Mouse (Mus musculus): ENCODE results near the gene Myo16. TPM values are rescaled to one million over a fixed set of nuclear protein-coding genes. Genes with fewer than 3 reads are reported as not detected.

Gene Myo16
- polyA plus RNA-seq, 1 experiment = 0.66 TPM

GRCm38 (mm10) chr8:10318103-10318502 is 164.4 kb downstream of the Myo16 start:
- WGBS = 89% methylated on average over 7 of the region's 7 CpGs
- Histone ChIP-seq H3K27me3 (ENCODE audit: control insufficient read depth, insufficient read depth, low read length) (no peaks in the 10 kb centered on the region), H3K27ac (ENCODE audit: control insufficient read depth, insufficient read depth, low read length) (no peak overlapping the region), H3K36me3 (ENCODE audit: control insufficient read depth, insufficient read depth, low read length) (no peaks in the 10 kb centered on the region), H3K4me1 (replicated peaks; ENCODE audit: control insufficient read depth, insufficient read depth, low read length) (no peaks in the 10 kb centered on the region), H3K4me3 (ENCODE audit: control insufficient read depth, insufficient read depth, low read length) (no peak overlapping the region)
- TF ChIP-seq POLR2A (IDR thresholded peaks at IDR 0.05; ENCODE audit: control insufficient read depth, extremely low read depth, insufficient read depth, low read length, poor library complexity) = no peak
- TF ChIP-seq CTCF (IDR thresholded peaks at IDR 0.05; ENCODE audit: borderline replicate concordance, control insufficient read depth, extremely low read depth, insufficient read depth, low read length, poor library complexity) = no peak
- no peak for DNase-seq

DNA sequence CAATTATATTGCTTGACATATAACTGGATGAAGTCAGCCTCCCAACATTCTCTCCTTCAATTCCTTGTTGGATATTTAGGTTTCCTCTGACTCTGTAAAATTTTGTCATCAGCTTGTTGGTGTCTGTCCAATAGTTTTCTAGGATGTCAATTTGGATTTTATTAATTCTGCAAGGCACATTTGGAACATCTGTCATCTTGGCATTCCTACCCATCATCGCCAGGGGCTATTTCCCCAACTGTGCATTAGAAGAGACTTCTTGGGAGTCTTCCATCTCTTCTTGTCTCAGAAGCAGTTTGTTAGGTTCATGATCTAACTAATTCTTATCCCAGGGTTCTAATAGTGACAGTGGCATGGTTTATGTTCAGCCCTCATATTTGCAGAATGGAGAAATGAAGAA is 196.7 kb downstream of the Myo16 start:
- Histone ChIP-seq H3K4me1 (replicated peaks; ENCODE audit: control insufficient read depth, insufficient read depth, low read length) (no peaks in the 10 kb centered on the region), H3K4me3 (ENCODE audit: control insufficient read depth, insufficient read depth, low read length) (no peak overlapping the region), H3K36me3 (ENCODE audit: control insufficient read depth, insufficient read depth, low read length) (no peaks in the 10 kb centered on the region), H3K27ac (ENCODE audit: control insufficient read depth, insufficient read depth, low read length) (no peak overlapping the region), H3K27me3 (ENCODE audit: control insufficient read depth, insufficient read depth, low read length) (no peaks in the 10 kb centered on the region)
- 93% methylated on average over 1 of the region's 1 CpGs for WGBS
- TF ChIP-seq POLR2A (IDR thresholded peaks at IDR 0.05; ENCODE audit: control insufficient read depth, extremely low read depth, insufficient read depth, low read length, poor library complexity) = no peak
- no peak for TF ChIP-seq CTCF (IDR thresholded peaks at IDR 0.05; ENCODE audit: borderline replicate concordance, control insufficient read depth, extremely low read depth, insufficient read depth, low read length, poor library complexity)
- no peak for DNase-seq

DNA sequence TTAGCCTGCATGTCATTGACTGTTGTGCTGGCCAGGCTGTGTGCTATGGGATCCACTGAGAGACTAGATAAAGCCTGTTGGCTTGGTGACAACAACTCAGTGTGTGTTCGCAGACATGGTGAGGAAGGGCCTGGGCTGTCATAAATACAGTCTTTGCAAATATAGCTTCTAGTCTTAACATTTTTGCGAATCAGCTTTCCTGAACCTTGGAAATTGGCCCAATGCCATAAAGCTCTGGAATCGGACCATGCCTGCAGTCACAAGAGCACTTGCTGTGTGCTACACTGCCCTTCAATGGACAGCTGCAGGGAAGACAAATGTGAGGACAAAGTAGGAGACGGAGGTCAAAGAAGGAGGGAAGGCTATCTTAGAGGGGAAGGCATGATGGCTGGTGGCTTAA is 205.0 kb downstream of the Myo16 start:
- H3K27ac ChIP-seq (ENCODE audit: control insufficient read depth, insufficient read depth, low read length) = no peak overlapping the region
- no peaks in the 10 kb centered on the region for H3K36me3 ChIP-seq (ENCODE audit: control insufficient read depth, insufficient read depth, low read length)
- no peaks in the 10 kb centered on the region for H3K4me1 ChIP-seq (replicated peaks; ENCODE audit: control insufficient read depth, insufficient read depth, low read length)
- WGBS = 88% methylated on average over 4 of the region's 4 CpGs
- no peak for DNase-seq
- TF ChIP-seq CTCF (IDR thresholded peaks at IDR 0.05; ENCODE audit: borderline replicate concordance, control insufficient read depth, extremely low read depth, insufficient read depth, low read length, poor library complexity) = no peak
- no peak for TF ChIP-seq POLR2A (IDR thresholded peaks at IDR 0.05; ENCODE audit: control insufficient read depth, extremely low read depth, insufficient read depth, low read length, poor library complexity)
- no peak overlapping the region for H3K4me3 ChIP-seq (ENCODE audit: control insufficient read depth, insufficient read depth, low read length)
- no peaks in the 10 kb centered on the region for H3K27me3 ChIP-seq (ENCODE audit: control insufficient read depth, insufficient read depth, low read length)

DNA sequence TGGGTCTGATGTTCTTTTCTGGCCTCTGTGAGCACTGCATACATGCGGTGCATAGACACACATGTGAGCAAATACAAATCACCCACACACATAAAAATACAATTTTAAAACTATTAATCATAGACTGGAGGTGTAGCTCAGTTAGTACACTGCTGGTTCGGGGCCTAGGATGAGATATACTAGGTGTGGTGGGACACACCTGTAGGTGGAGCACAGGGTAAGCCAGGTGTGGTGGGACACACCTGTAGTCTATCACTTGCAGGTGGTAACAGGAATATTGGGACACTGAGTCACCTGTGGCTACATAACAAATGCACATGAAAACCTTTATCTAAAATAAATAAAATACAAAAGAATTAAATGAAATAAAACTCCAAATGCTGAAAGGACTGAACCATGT is 209.2 kb downstream of the Myo16 start:
- Histone ChIP-seq H3K27ac (ENCODE audit: control insufficient read depth, insufficient read depth, low read length) (no peak overlapping the region), H3K36me3 (ENCODE audit: control insufficient read depth, insufficient read depth, low read length) (no peaks in the 10 kb centered on the region), H3K4me1 (replicated peaks; ENCODE audit: control insufficient read depth, insufficient read depth, low read length) (no peaks in the 10 kb centered on the region), H3K4me3 (ENCODE audit: control insufficient read depth, insufficient read depth, low read length) (no peak overlapping the region), H3K27me3 (ENCODE audit: control insufficient read depth, insufficient read depth, low read length) (no peaks in the 10 kb centered on the region)
- TF ChIP-seq CTCF (IDR thresholded peaks at IDR 0.05; ENCODE audit: borderline replicate concordance, control insufficient read depth, extremely low read depth, insufficient read depth, low read length, poor library complexity) (no peak), POLR2A (IDR thresholded peaks at IDR 0.05; ENCODE audit: control insufficient read depth, extremely low read depth, insufficient read depth, low read length, poor library complexity) (no peak)
- WGBS = 96% methylated on average over 2 of the region's 2 CpGs
- DNase-seq = no peak

DNA sequence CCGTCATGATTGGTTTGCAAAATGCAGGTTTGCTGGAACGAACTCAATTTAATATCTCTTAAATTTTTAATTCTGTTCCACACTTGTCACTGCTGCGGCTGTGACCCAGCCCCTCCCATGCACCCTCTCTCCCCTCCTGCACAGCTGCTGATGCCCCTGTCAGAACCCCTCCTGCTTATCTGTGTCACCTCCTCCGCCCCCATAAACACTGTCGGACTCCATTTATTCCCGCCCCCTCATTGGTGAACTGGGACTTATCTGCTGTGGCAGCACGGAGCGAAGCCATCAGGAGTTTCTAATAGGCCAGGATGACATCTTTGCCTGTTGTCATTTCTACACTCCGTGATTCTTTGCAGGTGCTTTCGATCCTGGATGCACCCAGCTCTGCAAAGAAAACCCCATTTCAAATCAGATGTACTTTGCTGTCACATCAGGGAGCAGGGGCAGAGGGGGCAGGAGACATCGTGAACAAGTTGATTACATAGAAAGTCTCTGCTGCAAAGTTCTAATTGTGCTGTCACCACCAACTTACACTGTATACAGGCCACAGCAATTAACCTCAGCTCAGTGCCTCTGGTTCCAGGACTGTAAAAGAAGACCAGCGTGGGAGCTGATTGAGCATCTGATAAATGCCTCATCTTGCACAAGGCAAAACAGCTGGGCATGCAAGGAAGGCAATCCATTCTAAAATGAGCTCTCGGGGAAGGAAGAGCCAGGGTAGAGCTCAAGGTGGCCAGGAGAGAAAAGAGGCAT is 210.1 kb downstream of the Myo16 start:
- Histone ChIP-seq H3K4me3 (ENCODE audit: control insufficient read depth, insufficient read depth, low read length) (no peak overlapping the region), H3K36me3 (ENCODE audit: control insufficient read depth, insufficient read depth, low read length) (no peaks in the 10 kb centered on the region), H3K27ac (ENCODE audit: control insufficient read depth, insufficient read depth, low read length) (no peak overlapping the region), H3K27me3 (ENCODE audit: control insufficient read depth, insufficient read depth, low read length) (no peaks in the 10 kb centered on the region), H3K4me1 (replicated peaks; ENCODE audit: control insufficient read depth, insufficient read depth, low read length) (no peaks in the 10 kb centered on the region)
- WGBS = 72% methylated on average over 13 of the region's 13 CpGs
- TF ChIP-seq POLR2A (IDR thresholded peaks at IDR 0.05; ENCODE audit: control insufficient read depth, extremely low read depth, insufficient read depth, low read length, poor library complexity) (no peak), CTCF (IDR thresholded peaks at IDR 0.05; ENCODE audit: borderline replicate concordance, control insufficient read depth, extremely low read depth, insufficient read depth, low read length, poor library complexity) (no peak)
- no peak for DNase-seq

DNA sequence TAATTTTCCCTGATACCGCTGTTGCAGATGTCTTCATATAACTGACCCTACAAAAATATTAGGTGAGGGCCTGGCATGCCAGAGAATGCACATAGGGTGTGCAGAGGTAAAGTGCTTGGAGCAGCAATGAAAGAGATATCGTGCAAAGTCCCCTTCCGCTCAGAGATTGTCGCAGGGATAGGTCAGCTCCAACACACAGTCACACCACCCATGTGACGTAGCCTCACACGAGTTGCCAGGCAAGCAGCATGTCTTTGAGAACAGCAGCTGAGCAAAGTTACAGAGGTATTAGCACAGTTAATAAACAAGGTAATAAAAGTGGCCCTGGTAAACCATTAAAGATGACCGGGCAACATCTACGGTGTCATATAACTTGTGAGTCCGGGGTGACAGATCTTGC is 212.4 kb downstream of the Myo16 start:
- WGBS = 94% methylated on average over 9 of the region's 9 CpGs
- no peaks in the 10 kb centered on the region for H3K36me3 ChIP-seq (ENCODE audit: control insufficient read depth, insufficient read depth, low read length)
- no peak overlapping the region for H3K4me3 ChIP-seq (ENCODE audit: control insufficient read depth, insufficient read depth, low read length)
- DNase-seq = no peak
- H3K27ac ChIP-seq (ENCODE audit: control insufficient read depth, insufficient read depth, low read length) = no peak overlapping the region
- TF ChIP-seq POLR2A (IDR thresholded peaks at IDR 0.05; ENCODE audit: control insufficient read depth, extremely low read depth, insufficient read depth, low read length, poor library complexity) = no peak
- TF ChIP-seq CTCF (IDR thresholded peaks at IDR 0.05; ENCODE audit: borderline replicate concordance, control insufficient read depth, extremely low read depth, insufficient read depth, low read length, poor library complexity) = no peak
- no peaks in the 10 kb centered on the region for H3K4me1 ChIP-seq (replicated peaks; ENCODE audit: control insufficient read depth, insufficient read depth, low read length)
- no peaks in the 10 kb centered on the region for H3K27me3 ChIP-seq (ENCODE audit: control insufficient read depth, insufficient read depth, low read length)

- Histone ChIP-seq H3K4me3 (ENCODE audit: control insufficient read depth, insufficient read depth, low read length) (no peak overlapping the region), H3K27ac (ENCODE audit: control insufficient read depth, insufficient read depth, low read length) (no peak overlapping the region), H3K4me1 (replicated peaks; ENCODE audit: control insufficient read depth, insufficient read depth, low read length) (no peaks in the 10 kb centered on the region), H3K36me3 (ENCODE audit: control insufficient read depth, insufficient read depth, low read length) (no peaks in the 10 kb centered on the region), H3K27me3 (ENCODE audit: control insufficient read depth, insufficient read depth, low read length) (no peaks in the 10 kb centered on the region)
- no peak for TF ChIP-seq CTCF (IDR thresholded peaks at IDR 0.05; ENCODE audit: borderline replicate concordance, control insufficient read depth, extremely low read depth, insufficient read depth, low read length, poor library complexity)
- no peak for TF ChIP-seq POLR2A (IDR thresholded peaks at IDR 0.05; ENCODE audit: control insufficient read depth, extremely low read depth, insufficient read depth, low read length, poor library complexity)
- WGBS = 82% methylated on average over 2 of the region's 2 CpGs
- DNase-seq = no peak
These were observed 218.9 kb downstream of the Myo16 start for GRCm38 (mm10) chr8:10372571-10372970.

Measured in thymus, adult 2 months (tissue).